Mouse (Mus musculus) intestine, embryonic 15.5 days (tissue): ENCODE measurements around the gene Nkd1. TPM values are rescaled to one million over a fixed set of nuclear protein-coding genes. Genes with fewer than 3 reads are reported as not detected.

Experiments used
- ATAC-seq: fragments of 200-750 bp; cut with Nextera tagmentation; 2 replicates; pipeline ENCODE4 v1.8.0; 2017; ENCODE audit warnings: moderate TSS enrichment, moderate library complexity
- H3K27ac ChIP-seq: fragments of 300-500 bp; sonication (generic); 2 replicates; pipeline ENCODE4 v1.5.1; 2015; ENCODE audit warnings: mild to moderate bottlenecking, inconsistent platforms
- H3K27me3 ChIP-seq: fragments of 300-500 bp; sonication (generic); replicated peaks from 2 replicates; pipeline ENCODE4 v1.6.1; 2015; ENCODE audit warnings: inconsistent platforms
- H3K36me3 ChIP-seq: fragments of 300-500 bp; sonication (generic); 2 replicates; pipeline ENCODE4 v1.6.1; 2015; ENCODE audit warnings: inconsistent platforms
- H3K4me1 ChIP-seq: fragments of 300-500 bp; sonication (generic); replicated peaks from 2 replicates; pipeline ENCODE4 v1.6.1; 2015; ENCODE audit warnings: inconsistent platforms
- H3K4me2 ChIP-seq: fragments of 300-500 bp; sonication (generic); replicated peaks from 2 replicates; pipeline ENCODE4 v1.6.1; 2015; ENCODE audit warnings: mild to moderate bottlenecking, inconsistent platforms
- H3K4me3 ChIP-seq: fragments of 300-500 bp; sonication (generic); replicated peaks from 2 replicates; pipeline ENCODE4 v1.5.1; 2015; ENCODE audit warnings: inconsistent platforms
- H3K9ac ChIP-seq: fragments of 300-500 bp; sonication (generic); 2 replicates; pipeline ENCODE4 v1.6.1; 2015; ENCODE audit warnings: inconsistent platforms
- H3K9me3 ChIP-seq: fragments of 300-500 bp; sonication (generic); 2 replicates; pipeline ENCODE4 v1.6.1; 2016; ENCODE audit warnings: inconsistent platforms
- WGBS: fragments of 180-500 bp; shearing (Covaris S2); methylation state at CpG from one replicate; pipeline ENCODE4 v1.1.7; 2015; 5-methylcytosine and 5-hydroxymethylcytosine counted together
- polyA plus RNA-seq: library from polyadenylated mRNA; unstranded; fragments of >200 nt; fragmentation: Nextera tagmentation; extraction: Ambion mirVana; gene quantifications from 2 replicates; pipeline ENCODE4 v1.2.1, GENCODE M21; 2015

Nkd1 gene
- polyA plus RNA-seq, 1 experiment from 2014 or later, result 34.9 TPM

GRCm38 (mm10) chr8:88580785-88581184 is 59.6 kb downstream of the Nkd1 start:
- H3K4me3 ChIP-seq, result no peak overlapping the region
- no peak for ATAC-seq
- no peaks in the 10 kb centered on the region for H3K9me3 ChIP-seq
- no peak overlapping the region for H3K27ac ChIP-seq
- no peaks in the 10 kb centered on the region for H3K27me3 ChIP-seq
- H3K4me1 ChIP-seq, result peaks cover 16% of the 10 kb centered on the region
- 73% methylated on average over 7 of the region's 7 CpGs for WGBS
- H3K4me2 ChIP-seq, result no peak overlapping the region
- H3K36me3 ChIP-seq, result no peaks in the 10 kb centered on the region
- H3K9ac ChIP-seq, result no peak overlapping the region

GRCm38 (mm10) chr8:88583863-88584262 is 62.7 kb downstream of the Nkd1 start:
- no peaks in the 10 kb centered on the region for H3K36me3 ChIP-seq

GRCm38 (mm10) chr8:88588205-88588889 is 67.2 kb downstream of the Nkd1 start:
- H3K27ac ChIP-seq, result no peak overlapping the region
- peaks cover 5% of the 10 kb centered on the region; the same call in 1 of the 2 replicates for H3K36me3 ChIP-seq
- no peak overlapping the region for H3K9ac ChIP-seq
- no peaks in the 10 kb centered on the region for H3K9me3 ChIP-seq
- H3K27me3 ChIP-seq, result no peaks in the 10 kb centered on the region
- ATAC-seq, result no peak
- no peak overlapping the region for H3K4me2 ChIP-seq
- no peak overlapping the region for H3K4me3 ChIP-seq
- H3K4me1 ChIP-seq, result no peaks in the 10 kb centered on the region
- WGBS, result 92% methylated on average over 8 of the region's 8 CpGs

More at GRCm38 (mm10) chr8:88583863-88584262, 62.7 kb downstream of the Nkd1 start:
- Histone ChIP-seq H3K4me2 (no peak overlapping the region), H3K9ac (no peak overlapping the region), H3K9me3 (no peaks in the 10 kb centered on the region), H3K4me1 (peaks cover 6% of the 10 kb centered on the region; the same call in 1 of the 2 replicates), H3K27me3 (no peaks in the 10 kb centered on the region), H3K4me3 (no peak overlapping the region), H3K27ac (no peak overlapping the region)
- ATAC-seq, result no peak
- 90% methylated on average over 3 of the region's 3 CpGs for WGBS

DNA sequence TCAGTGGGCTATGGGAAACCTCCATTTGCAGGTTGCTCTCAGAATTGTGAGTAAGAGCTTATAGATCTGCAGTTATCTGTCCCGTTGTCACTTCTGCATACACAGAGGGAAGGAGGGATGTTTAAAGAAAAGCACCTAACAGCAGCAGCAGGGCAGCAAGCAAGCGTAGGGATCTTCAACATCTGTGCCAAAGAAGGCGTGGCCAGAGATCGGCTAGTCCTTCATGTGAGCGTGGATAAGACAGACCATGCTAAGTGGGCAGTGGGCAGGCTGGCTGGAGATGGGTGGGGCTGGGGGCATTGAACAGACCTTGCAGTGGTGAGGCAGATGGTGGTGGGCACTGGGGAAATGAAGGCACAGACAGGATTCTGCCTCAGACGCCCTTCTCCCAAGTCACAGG is 69.1 kb downstream of the Nkd1 start:
- ATAC-seq, result no peak
- H3K27me3 ChIP-seq, result no peaks in the 10 kb centered on the region
- no peak overlapping the region for H3K27ac ChIP-seq
- no peak overlapping the region for H3K4me2 ChIP-seq
- no peaks in the 10 kb centered on the region for H3K4me1 ChIP-seq
- no peak overlapping the region for H3K9ac ChIP-seq
- 61% methylated on average over 6 of the region's 6 CpGs for WGBS
- H3K36me3 ChIP-seq, result peaks cover 5% of the 10 kb centered on the region; the same call in 1 of the 2 replicates
- no peak overlapping the region for H3K4me3 ChIP-seq
- no peaks in the 10 kb centered on the region for H3K9me3 ChIP-seq

DNA sequence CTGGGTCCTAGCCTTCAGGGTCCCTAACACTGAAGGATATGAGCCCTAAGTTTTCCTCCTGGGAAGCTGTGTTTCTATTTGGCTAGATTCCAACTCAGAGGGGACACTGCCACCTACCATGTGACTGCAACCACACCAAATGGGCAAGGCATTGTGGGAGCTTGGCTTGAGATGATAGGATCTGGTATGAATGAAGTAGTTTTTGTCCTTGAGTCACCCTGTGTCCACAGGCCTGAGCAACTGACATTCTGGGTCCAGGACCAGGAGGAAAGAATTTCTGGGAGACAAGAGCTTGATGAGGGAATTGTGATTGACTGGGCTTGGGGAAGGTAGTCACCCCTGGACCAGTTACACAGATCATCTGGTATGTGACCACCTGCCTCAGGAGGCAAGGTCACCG is 72.8 kb downstream of the Nkd1 start:
- Histone ChIP-seq H3K4me1 (no peaks in the 10 kb centered on the region), H3K4me2 (no peak overlapping the region), H3K36me3 (peaks cover 5% of the 10 kb centered on the region; the same call in 1 of the 2 replicates), H3K4me3 (no peak overlapping the region), H3K9me3 (no peaks in the 10 kb centered on the region), H3K9ac (no peak overlapping the region), H3K27me3 (no peaks in the 10 kb centered on the region; the same call in 1 of the 2 replicates), H3K27ac (no peak overlapping the region)
- ATAC-seq, result no peak
- WGBS, result 91% methylated on average over 1 of the region's 1 CpGs

DNA sequence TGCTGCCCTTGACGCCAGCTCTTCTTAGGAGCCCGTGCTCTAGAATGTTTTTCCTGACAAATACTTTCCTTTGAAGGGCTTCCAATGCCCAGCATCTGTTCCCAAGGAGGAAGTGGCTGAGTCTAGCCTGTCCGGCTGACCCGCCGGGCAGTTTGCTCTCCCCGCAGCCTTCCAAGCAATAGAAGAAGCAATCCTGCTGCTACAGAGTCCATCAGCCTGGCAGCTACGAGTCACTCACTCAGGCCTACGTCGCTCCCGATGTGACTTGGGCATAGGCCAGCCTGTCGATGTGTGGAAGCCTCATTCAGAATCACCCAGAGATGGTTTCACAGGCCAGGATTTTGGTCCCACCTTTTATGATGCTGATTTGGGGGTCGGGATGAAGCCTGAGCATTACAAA is 74.9 kb downstream of the Nkd1 start:
- no peak for ATAC-seq

GRCm38 (mm10) chr8:88598578-88598977 is 77.4 kb downstream of the Nkd1 start:
- no peaks in the 10 kb centered on the region for H3K9me3 ChIP-seq
- no peak overlapping the region for H3K4me3 ChIP-seq
- ATAC-seq, result no peak
- no peaks in the 10 kb centered on the region for H3K36me3 ChIP-seq
- WGBS, result 62% methylated on average over 5 of the region's 5 CpGs
- H3K4me2 ChIP-seq, result no peak overlapping the region
- no peaks in the 10 kb centered on the region; the same call in 1 of the 2 replicates for H3K27me3 ChIP-seq
- no peak overlapping the region for H3K9ac ChIP-seq
- 0 out of 2 replicates have a peak, but pooled peaks cover 3% of the 10 kb centered on the region for H3K4me1 ChIP-seq
- no peak overlapping the region for H3K27ac ChIP-seq

More for the DNA sequence above, 74.9 kb downstream of the Nkd1 start:
- no peaks in the 10 kb centered on the region for H3K9me3 ChIP-seq
- no peak overlapping the region for H3K27ac ChIP-seq
- peaks cover 2% of the 10 kb centered on the region; the same call in 1 of the 2 replicates for H3K36me3 ChIP-seq
- WGBS, result 83% methylated on average over 12 of the region's 12 CpGs
- H3K9ac ChIP-seq, result no peak overlapping the region
- H3K27me3 ChIP-seq, result no peaks in the 10 kb centered on the region; the same call in 1 of the 2 replicates
- H3K4me2 ChIP-seq, result no peak overlapping the region
- no peak overlapping the region for H3K4me3 ChIP-seq
- no peaks in the 10 kb centered on the region for H3K4me1 ChIP-seq

DNA sequence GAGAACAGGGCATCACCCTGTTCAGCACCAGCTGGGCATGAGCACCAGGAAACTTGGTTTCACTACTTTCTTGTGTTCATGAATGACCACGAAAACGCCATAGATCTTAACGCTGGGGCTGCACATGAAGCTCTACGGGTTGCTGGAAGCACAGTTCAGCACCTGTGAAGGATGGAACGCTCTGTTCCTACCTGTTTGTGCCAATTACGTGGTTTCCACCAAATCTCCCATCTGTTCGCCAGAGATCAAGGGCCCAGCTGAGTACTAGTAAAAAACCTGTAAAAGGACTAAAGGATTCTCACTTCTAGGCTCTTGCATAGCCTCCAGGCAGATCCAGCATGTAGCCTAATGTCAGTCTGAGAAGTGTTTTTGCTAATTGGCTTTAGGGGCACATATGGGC is 78.3 kb downstream of the Nkd1 start:
- ATAC-seq, result no peak
- Histone ChIP-seq H3K4me3 (no peak overlapping the region), H3K36me3 (no peaks in the 10 kb centered on the region), H3K4me1 (0 out of 2 replicates have a peak, but pooled peaks cover 3% of the 10 kb centered on the region), H3K27me3 (no peaks in the 10 kb centered on the region; the same call in 1 of the 2 replicates), H3K9me3 (no peaks in the 10 kb centered on the region), H3K27ac (no peak overlapping the region), H3K4me2 (no peak overlapping the region), H3K9ac (no peak overlapping the region)
- WGBS, result 88% methylated on average over 7 of the region's 7 CpGs

GRCm38 (mm10) chr8:88603446-88603989 is 82.4 kb downstream of the Nkd1 start:
- Histone ChIP-seq H3K4me2 (peak overlapping the region; percentile 48), H3K9me3 (no peaks in the 10 kb centered on the region), H3K4me1 (0 out of 2 replicates have a peak, but pooled peaks cover 3% of the 10 kb centered on the region), H3K27ac (0 out of 2 replicates have a peak overlapping the region, but pooled peaks have one; percentile 44), H3K27me3 (no peaks in the 10 kb centered on the region), H3K9ac (no peak overlapping the region), H3K36me3 (no peaks in the 10 kb centered on the region), H3K4me3 (no peak overlapping the region)
- WGBS, result 18% methylated on average over 10 of the region's 10 CpGs
- ATAC-seq, result peak; percentile 24; the same call in 1 of the 2 replicates

- WGBS, result 10% methylated on average over 20 of the region's 20 CpGs
- H3K9me3 ChIP-seq, result no peaks in the 10 kb centered on the region
These were observed 83.2 kb downstream of the Nkd1 start for GRCm38 (mm10) chr8:88604065-88605038.

DNA sequence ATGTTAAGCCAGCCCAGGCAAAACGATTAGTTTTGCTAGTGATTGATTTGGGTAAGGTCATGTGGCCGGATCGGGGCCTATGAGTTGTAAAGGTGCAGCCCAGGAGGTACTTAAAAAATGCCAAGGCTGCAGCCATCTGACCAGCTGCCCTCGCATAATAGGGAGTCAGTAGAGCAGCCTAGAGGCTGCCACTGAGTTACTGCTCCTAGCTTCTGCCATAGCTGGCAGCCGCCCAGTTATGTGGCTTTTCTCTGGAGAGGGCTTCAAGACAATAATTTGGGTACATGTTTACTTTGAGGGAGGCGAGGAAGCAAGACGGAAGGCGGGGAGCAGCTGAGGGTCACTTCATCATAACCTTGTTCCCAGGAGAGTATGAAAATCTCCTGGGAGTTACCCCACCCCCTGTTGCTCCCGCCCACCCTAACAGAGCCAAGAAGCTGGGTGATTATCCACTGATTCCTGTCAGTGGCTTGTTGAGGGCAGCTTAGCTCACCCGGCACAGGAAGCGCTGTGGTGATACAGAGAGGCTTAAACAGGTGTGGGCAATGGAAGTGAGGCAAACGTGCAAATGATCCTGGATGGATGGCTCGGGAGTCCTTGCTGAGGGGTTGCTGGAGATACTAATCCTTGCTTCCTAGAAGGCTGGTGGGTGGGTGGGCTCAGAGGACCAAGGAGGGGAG is 84.3 kb downstream of the Nkd1 start:
- 0 out of 2 replicates have a peak, but pooled peaks cover 3% of the 10 kb centered on the region for H3K4me1 ChIP-seq
- 44% methylated on average over 13 of the region's 13 CpGs for WGBS
- H3K9me3 ChIP-seq, result no peaks in the 10 kb centered on the region
- no peak overlapping the region for H3K9ac ChIP-seq
- H3K4me3 ChIP-seq, result no peak overlapping the region
- H3K36me3 ChIP-seq, result no peaks in the 10 kb centered on the region
- no peak overlapping the region for H3K4me2 ChIP-seq
- no peaks in the 10 kb centered on the region for H3K27me3 ChIP-seq
- H3K27ac ChIP-seq, result no peak overlapping the region
- ATAC-seq, result no peak

More at GRCm38 (mm10) chr8:88604065-88605038, 83.2 kb downstream of the Nkd1 start:
- 0 out of 2 replicates have a peak overlapping the region, but pooled peaks have one; percentile 44 for H3K27ac ChIP-seq
- ATAC-seq, result peak; percentile 88
- H3K4me2 ChIP-seq, result peak overlapping the region; percentile 48
- H3K4me1 ChIP-seq, result 0 out of 2 replicates have a peak, but pooled peaks cover 3% of the 10 kb centered on the region
- no peaks in the 10 kb centered on the region for H3K27me3 ChIP-seq
- no peak overlapping the region for H3K4me3 ChIP-seq
- H3K36me3 ChIP-seq, result no peaks in the 10 kb centered on the region
- no peak overlapping the region for H3K9ac ChIP-seq
